Mouse (Mus musculus): Measurements from ENCODE around the gene Rbms2. TPM values are rescaled to one million over a fixed set of nuclear protein-coding genes. Genes with fewer than 3 reads are reported as not detected.
A peak's percentile ranks its signal among the peaks of the same experiment; 100 is the strongest.

The Rbms2 gene
- polyA plus RNA-seq, 1 experiment from 2014 or later: 42.2 TPM

DNA sequence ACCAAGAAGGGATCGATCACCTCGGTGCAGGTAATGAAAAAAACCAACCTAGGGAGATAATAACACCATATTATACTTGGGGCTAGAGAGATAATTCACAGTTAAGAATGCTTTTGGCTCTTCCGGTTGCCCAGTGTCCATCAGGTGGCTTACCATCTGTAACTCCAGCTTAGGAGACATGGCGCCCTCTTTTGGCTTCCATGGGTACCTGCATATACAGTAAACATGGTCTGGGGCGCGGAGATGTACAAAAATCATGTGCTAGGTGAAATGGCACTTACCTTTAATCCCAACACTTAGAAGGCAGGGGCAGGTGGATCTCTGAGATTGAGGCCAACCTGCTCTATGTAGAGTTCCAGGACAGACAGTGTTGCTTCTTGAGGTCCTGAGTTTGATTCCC lies 93.7 kb downstream of the Rbms2 start:
- H3K4me1 ChIP-seq: peaks cover 27% of the 10 kb centered on the region
- H3K4me2 ChIP-seq: no peak overlapping the region
- no peak overlapping the region for H3K4me3 ChIP-seq
- peaks cover 62% of the 10 kb centered on the region for H3K36me3 ChIP-seq
- WGBS: 77% methylated on average over 6 of the region's 6 CpGs
- H3K27me3 ChIP-seq: no peaks in the 10 kb centered on the region
- no peak for ATAC-seq (ENCODE audit: insufficient number of reproducible peaks, low FRiP score, low TSS enrichment, low read depth)
- no peak overlapping the region for H3K27ac ChIP-seq
- no peaks in the 10 kb centered on the region for H3K9me3 ChIP-seq
- no peak overlapping the region for H3K9ac ChIP-seq

DNA sequence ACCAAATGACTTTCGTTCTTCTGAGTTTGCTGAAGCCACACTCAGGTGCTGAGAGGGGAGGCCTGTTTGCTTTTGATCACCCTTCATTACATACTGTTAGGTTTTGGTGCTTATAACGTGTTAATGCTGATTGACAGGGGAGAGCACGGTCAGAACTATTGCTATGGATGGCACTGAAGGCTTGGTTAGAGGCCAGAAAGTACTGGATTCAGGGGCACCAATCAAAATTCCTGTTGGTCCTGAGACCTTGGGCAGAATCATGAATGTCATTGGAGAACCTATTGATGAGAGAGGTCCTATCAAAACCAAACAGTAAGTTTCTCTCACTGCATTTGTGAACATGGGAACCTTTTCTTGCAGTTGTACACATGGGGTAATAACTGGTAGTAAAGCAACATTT lies 95.9 kb downstream of the Rbms2 start:
- H3K36me3 ChIP-seq: peaks cover 45% of the 10 kb centered on the region

DNA sequence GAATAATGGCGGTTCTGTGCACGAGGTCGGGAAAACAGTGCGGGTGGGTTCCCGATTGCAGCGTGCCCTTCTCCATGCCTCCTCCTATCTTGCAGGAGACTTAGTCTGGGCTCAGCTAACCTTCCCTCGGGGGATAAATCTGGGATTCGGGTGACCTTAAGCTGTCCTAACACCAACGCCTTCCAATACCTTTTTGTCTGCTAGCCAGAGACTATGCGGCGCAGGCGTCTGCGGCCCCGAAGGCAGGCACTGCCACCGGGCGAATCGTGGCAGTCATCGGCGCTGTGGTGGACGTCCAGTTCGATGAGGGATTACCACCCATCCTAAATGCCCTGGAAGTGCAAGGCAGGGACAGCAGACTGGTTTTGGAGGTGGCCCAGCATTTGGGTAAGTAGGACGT lies 96.4 kb downstream of the Rbms2 start:
- Histone ChIP-seq H3K4me2 (peak overlapping the region; percentile 67), H3K27me3 (no peaks in the 10 kb centered on the region), H3K4me3 (peak overlapping the region; percentile 94), H3K4me1 (peaks cover 19% of the 10 kb centered on the region), H3K9ac (peak overlapping the region; percentile 97), H3K9me3 (no peaks in the 10 kb centered on the region), H3K27ac (peak overlapping the region; percentile 85), H3K36me3 (peaks cover 40% of the 10 kb centered on the region)
- ATAC-seq (ENCODE audit: insufficient number of reproducible peaks, low FRiP score, low TSS enrichment, low read depth): no peak
- WGBS: under 1% methylated on average over 22 of the region's 22 CpGs

More for the DNA sequence above, 95.9 kb downstream of the Rbms2 start:
- Histone ChIP-seq H3K4me2 (peak overlapping the region; percentile 67), H3K4me3 (peak overlapping the region; percentile 94), H3K9ac (peak overlapping the region; percentile 97), H3K27me3 (no peaks in the 10 kb centered on the region), H3K27ac (no peak overlapping the region), H3K4me1 (peaks cover 19% of the 10 kb centered on the region), H3K9me3 (no peaks in the 10 kb centered on the region)
- WGBS: 3% methylated on average over 3 of the region's 3 CpGs
- no peak for ATAC-seq (ENCODE audit: insufficient number of reproducible peaks, low FRiP score, low TSS enrichment, low read depth)

DNA sequence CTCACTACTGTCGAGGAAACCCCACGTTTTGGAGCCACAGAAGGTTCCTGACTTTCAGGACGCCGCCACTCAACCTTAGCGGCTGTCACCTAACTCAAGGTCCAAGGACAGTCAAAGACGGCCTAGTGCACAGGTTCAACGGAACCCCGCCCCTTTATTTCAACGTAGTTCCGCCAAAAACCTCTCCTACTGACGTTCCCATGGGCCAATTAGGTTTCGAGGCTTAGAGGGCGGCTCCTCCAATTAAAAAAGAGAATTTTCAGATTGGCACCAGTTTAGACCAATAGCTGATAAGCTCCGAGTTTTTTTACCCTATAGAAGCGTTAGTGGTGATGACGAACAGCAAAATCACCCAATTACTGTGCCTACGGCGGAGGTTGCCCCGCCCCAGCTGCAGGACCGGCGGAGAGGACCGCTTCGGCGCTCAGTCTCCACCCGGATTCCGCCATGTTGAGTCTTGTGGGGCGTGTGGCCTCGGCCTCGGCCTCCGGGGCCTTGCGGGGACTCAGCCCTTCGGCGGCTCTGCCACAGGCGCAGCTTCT lies 97.1 kb downstream of the Rbms2 start, which contains the start of gene Atp5b:
Atp5b (plus strand) TSS at position 394 of the 542 bp plus-strand sequence.
- under 1% methylated on average over 34 of the region's 34 CpGs for WGBS
- ATAC-seq (ENCODE audit: insufficient number of reproducible peaks, low FRiP score, low TSS enrichment, low read depth): peak; percentile 98

DNA sequence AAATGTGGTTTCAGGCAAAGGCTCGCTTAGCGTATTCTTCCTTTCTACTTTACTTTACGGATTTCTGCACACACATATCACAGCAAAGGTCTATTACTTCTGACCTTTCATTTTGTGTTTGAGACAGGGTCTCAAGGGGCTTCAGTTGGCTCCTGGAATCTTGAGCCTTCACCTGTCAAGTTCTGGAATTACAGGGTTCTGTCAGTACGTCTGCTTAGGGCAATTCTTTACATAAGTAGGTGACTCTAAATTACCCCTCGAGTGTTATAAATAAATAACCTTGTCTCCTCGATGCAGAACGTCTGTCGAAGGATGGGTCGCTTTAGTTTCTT lies 97.7 kb downstream of the Rbms2 start:
- WGBS: 11% methylated on average over 9 of the region's 9 CpGs
- Histone ChIP-seq H3K36me3 (peaks cover 36% of the 10 kb centered on the region), H3K27ac (peak overlapping the region; percentile 76), H3K9ac (peak overlapping the region; percentile 64), H3K4me2 (peak overlapping the region; percentile 63), H3K4me1 (peaks cover 19% of the 10 kb centered on the region), H3K9me3 (no peaks in the 10 kb centered on the region), H3K4me3 (peak overlapping the region; percentile 94), H3K27me3 (no peaks in the 10 kb centered on the region)
- ATAC-seq (ENCODE audit: insufficient number of reproducible peaks, low FRiP score, low TSS enrichment, low read depth): no peak

More for the DNA sequence above, 97.1 kb downstream of the Rbms2 start, which contains the start of gene Atp5b:
- Histone ChIP-seq H3K4me2 (peak within 1 kb of the TSS; percentile 67), H3K4me3 (peak within 1 kb of the TSS; percentile 94), H3K4me1 (peaks cover 19% of the 10 kb centered on the region), H3K36me3 (peaks cover 36% of the 10 kb centered on the region), H3K9ac (peak within 1 kb of the TSS; percentile 97), H3K27me3 (no peaks in the 10 kb centered on the region), H3K9me3 (no peaks in the 10 kb centered on the region), H3K27ac (peak within 1 kb of the TSS; percentile 85)

DNA sequence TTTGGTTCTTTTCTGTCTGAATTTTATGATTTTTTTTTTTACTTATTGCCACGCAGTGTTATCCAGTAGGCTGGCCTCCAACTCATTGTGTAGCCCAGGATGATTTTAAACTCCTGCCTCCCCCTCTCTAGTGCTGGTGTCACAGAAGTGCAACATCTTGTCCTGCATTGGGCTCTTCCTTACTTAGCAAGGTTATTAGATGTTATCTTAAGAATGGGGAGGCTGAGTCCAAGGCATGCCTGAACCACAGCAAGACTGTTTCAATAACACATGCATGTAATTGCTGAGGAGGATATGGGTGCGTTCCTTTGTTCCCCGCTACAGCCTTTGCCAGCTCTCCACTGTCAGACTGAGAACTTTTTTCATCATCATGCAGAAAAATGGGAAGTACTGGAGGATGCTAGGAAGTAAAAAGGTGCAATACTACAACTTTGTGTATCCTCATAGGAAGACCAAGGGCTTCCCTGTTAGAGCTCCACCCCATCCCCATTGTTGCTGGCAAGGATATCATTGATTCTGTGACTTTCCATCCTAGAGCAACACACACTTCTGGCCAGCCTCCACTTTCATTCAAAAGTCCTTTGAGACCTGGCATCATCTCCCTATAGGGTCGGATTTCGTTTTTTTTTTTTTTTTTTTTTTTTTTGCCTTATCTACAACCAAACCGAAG lies 98.2 kb downstream of the Rbms2 start:
- H3K9me3 ChIP-seq: no peaks in the 10 kb centered on the region
- H3K9ac ChIP-seq: no peak overlapping the region
- H3K4me2 ChIP-seq: peak overlapping the region; percentile 63
- WGBS: 43% methylated on average over 6 of the region's 6 CpGs
- no peak overlapping the region for H3K27ac ChIP-seq
- peaks cover 36% of the 10 kb centered on the region for H3K36me3 ChIP-seq
- no peak for ATAC-seq (ENCODE audit: insufficient number of reproducible peaks, low FRiP score, low TSS enrichment, low read depth)
- H3K27me3 ChIP-seq: no peaks in the 10 kb centered on the region
- H3K4me1 ChIP-seq: peaks cover 19% of the 10 kb centered on the region
- peak overlapping the region; percentile 94 for H3K4me3 ChIP-seq

MicroRNA genes within 50 kb of the gene (microRNA counts, 519-probe panel; counts per million panel counts)
- 1,287 counts per million, percentile 10 among the panel's probes with 10 or more counts for microRNA mmu-miR-677

Small RNA genes lying within 50 kb of the gene (microRNA-seq; reads per million reads assigned to microRNA genes)
- 11.5 reads per million, percentile 28 among the genes with 10 or more reads in this experiment for gene Mir677

Other genes starting within 250 kb of the Rbms2 start
- gene Hsd17b6, start 172.7 kb downstream of the Rbms2 start, polyA plus RNA-seq (2015; fragmentation: Nextera tagmentation; extraction: Ambion mirVana): not detected in 2 replicates
- 63.7 and 71.9 TPM in 2 replicates for gene Prim1, start 165.1 kb downstream of the Rbms2 start, polyA plus RNA-seq (2015; fragmentation: Nextera tagmentation; extraction: Ambion mirVana)
- gene Naca, start 144.7 kb downstream of the Rbms2 start, polyA plus RNA-seq (2015; fragmentation: Nextera tagmentation; extraction: Ambion mirVana): 697 and 704 TPM in 2 replicates
- gene Ptges3, start 121.3 kb downstream of the Rbms2 start, polyA plus RNA-seq (2015; fragmentation: Nextera tagmentation; extraction: Ambion mirVana): 402 and 459 TPM in 2 replicates
- 1,886 and 2,113 TPM in 2 replicates for gene Atp5b, start 97.0 kb downstream of the Rbms2 start, polyA plus RNA-seq (2015; fragmentation: Nextera tagmentation; extraction: Ambion mirVana)
- 10.4 TPM in 2 replicates for gene Baz2a, start 88.7 kb downstream of the Rbms2 start, polyA plus RNA-seq (2015; fragmentation: Nextera tagmentation; extraction: Ambion mirVana)
- 1.8 TPM in 2 replicates for gene Gls2, start 14.2 kb upstream of the Rbms2 start, polyA plus RNA-seq (2015; fragmentation: Nextera tagmentation; extraction: Ambion mirVana)
- gene Spryd4, start 31.5 kb upstream of the Rbms2 start, polyA plus RNA-seq (2015; fragmentation: Nextera tagmentation; extraction: Ambion mirVana): 34.2 and 36.3 TPM in 2 replicates
- 0.12 and 0.26 TPM in 2 replicates for gene Mip, start 45.5 kb upstream of the Rbms2 start, polyA plus RNA-seq (2015; fragmentation: Nextera tagmentation; extraction: Ambion mirVana)
- gene Timeless, start 51.8 kb upstream of the Rbms2 start, polyA plus RNA-seq (2015; fragmentation: Nextera tagmentation; extraction: Ambion mirVana): 46.2 and 46.9 TPM in 2 replicates
- gene Apon, start 73.8 kb upstream of the Rbms2 start, polyA plus RNA-seq (2015; fragmentation: Nextera tagmentation; extraction: Ambion mirVana): 0.25 and 0.47 TPM in 2 replicates
- 0.22 and 0.27 TPM in 2 replicates for gene Apof, start 88.4 kb upstream of the Rbms2 start, polyA plus RNA-seq (2015; fragmentation: Nextera tagmentation; extraction: Ambion mirVana)
- 12.2 and 13.3 TPM in 2 replicates for gene Stat2, start 90.3 kb upstream of the Rbms2 start, polyA plus RNA-seq (2015; fragmentation: Nextera tagmentation; extraction: Ambion mirVana)
- gene Il23a, start 118.5 kb upstream of the Rbms2 start, polyA plus RNA-seq (2015; fragmentation: Nextera tagmentation; extraction: Ambion mirVana): 0.17 and 0.20 TPM in 2 replicates
- 25.1 and 25.2 TPM in 2 replicates for gene Pan2, start 123.0 kb upstream of the Rbms2 start, polyA plus RNA-seq (2015; fragmentation: Nextera tagmentation; extraction: Ambion mirVana)
- 347 and 355 TPM in 2 replicates for gene Cnpy2, start 142.2 kb upstream of the Rbms2 start, polyA plus RNA-seq (2015; fragmentation: Nextera tagmentation; extraction: Ambion mirVana)
- gene Cs, start 157.4 kb upstream of the Rbms2 start, polyA plus RNA-seq (2015; fragmentation: Nextera tagmentation; extraction: Ambion mirVana): 173 and 189 TPM in 2 replicates
- gene Coq10a, start 188.7 kb upstream of the Rbms2 start, polyA plus RNA-seq (2015; fragmentation: Nextera tagmentation; extraction: Ambion mirVana): 11.3 and 13.4 TPM in 2 replicates
- 11.0 and 11.3 TPM in 2 replicates for gene Ankrd52, start 196.8 kb upstream of the Rbms2 start, polyA plus RNA-seq (2015; fragmentation: Nextera tagmentation; extraction: Ambion mirVana)
- gene Slc39a5, start 220.9 kb upstream of the Rbms2 start, polyA plus RNA-seq (2015; fragmentation: Nextera tagmentation; extraction: Ambion mirVana): 0.42 TPM in 1 of 2 replicates, not detected in the other
- 60.1 and 62.1 TPM in 2 replicates for gene Nabp2, start 231.2 kb upstream of the Rbms2 start, polyA plus RNA-seq (2015; fragmentation: Nextera tagmentation; extraction: Ambion mirVana)
- 40.8 and 42.9 TPM in 2 replicates for gene Rnf41, start 231.4 kb upstream of the Rbms2 start, polyA plus RNA-seq (2015; fragmentation: Nextera tagmentation; extraction: Ambion mirVana)

All from limb, embryonic 15.5 days (tissue).